Mouse (Mus musculus): ENCODE data around the gene Pheta2.

GRCm38 (mm10) chr15:82379511-82379870, 40.7 kb downstream of the Pheta2 start:
- TF ChIP-seq TAL1 (IDR thresholded peaks at IDR 0.05; ENCODE audit: low read length): no peak
- TF ChIP-seq GATA1 (IDR thresholded peaks at IDR 0.05; ENCODE audit: low read length): no peak

All from erythroblast, embryonic 14.5 days (primary cell).